Mouse (Mus musculus) cortical plate, adult 2 months (tissue): ENCODE measurements around the gene Jun.

Source experiments
- CTCF ChIP-seq: fragments of 200-500 bp; IDR thresholded peaks from 2 replicates; pipeline ENCODE4 v1.5.1; 2011; ENCODE audit warnings: mild to moderate bottlenecking, control low read depth, low read length; ENCODE audit not compliant: insufficient read depth; ENCODE audit errors: extremely low read depth
- POLR2A ChIP-seq: fragments of 200-500 bp; IDR thresholded peaks from 2 replicates; pipeline ENCODE4 v1.6.1; 2011; ENCODE audit warnings: mild to moderate bottlenecking, low read length, control low read depth; ENCODE audit not compliant: insufficient read depth; ENCODE audit errors: extremely low read depth

GRCm38 (mm10) chr4:95095911-95096310 lies 43.9 kb upstream of the Jun start:
- TF ChIP-seq CTCF (no peak), POLR2A (no peak)
